Mouse (Mus musculus) testis, adult 2 months (tissue): ENCODE measurements around the gene Psen2.

ENCODE experiments used
- CTCF ChIP-seq: fragments of 200-500 bp; IDR thresholded peaks from 2 replicates; pipeline ENCODE4 v1.5.1; 2012; ENCODE audit warnings: low read depth, mild to moderate bottlenecking, inconsistent platforms, low read length, moderate library complexity; ENCODE audit not compliant: control insufficient read depth, insufficient read depth, insufficient replicate concordance
- POLR2A ChIP-seq: fragments of 200-500 bp; IDR thresholded peaks from 2 replicates; pipeline ENCODE4 v1.6.1; 2012; ENCODE audit warnings: low read depth, mild to moderate bottlenecking, inconsistent platforms, low read length, moderate library complexity; ENCODE audit not compliant: control insufficient read depth

DNA sequence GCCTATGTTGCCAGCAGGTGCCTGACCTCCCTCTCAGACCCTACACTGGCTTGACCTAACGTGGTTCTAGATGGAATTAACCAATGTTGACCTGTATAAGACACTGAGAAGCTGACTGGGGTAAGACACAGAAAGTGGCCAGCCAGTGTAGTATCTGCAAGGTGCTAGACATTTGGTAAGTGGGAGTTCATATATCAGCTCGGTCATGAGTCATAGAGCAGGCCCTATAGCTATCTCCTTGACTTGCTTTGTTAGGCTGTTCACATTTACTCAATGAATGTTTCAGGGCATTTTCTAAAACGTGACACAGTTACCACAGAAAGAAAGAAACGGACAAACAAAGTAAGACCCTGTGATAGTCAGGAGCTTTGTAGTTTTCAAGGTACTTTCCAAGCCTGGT, 27.1 kb upstream of the Psen2 start:
- TF ChIP-seq CTCF (no peak), POLR2A (no peak)
